8 mouse cellular contexts compared by ENCODE assay signal in genomic region chr5:124165622-124166570, GRCm38 (mm10). TPM values are rescaled to one million over a fixed set of nuclear protein-coding genes. Genes with fewer than 3 reads are reported as not detected.
DNase-seq lines count a peak whose midpoint lies in the region; ATAC-seq and TF ChIP-seq lines count a peak whose summit lies in the region.

No protein-coding gene starts in this region.

- ATAC-seq in CD4-positive, CD25-positive, alpha-beta regulatory T cell, adult 4 months: peak; percentile 59
- peak; percentile 21 for ATAC-seq in inflammation-experienced regulatory T-cells, adult 6 months
- 0 out of 2 replicates have a peak, but pooled peaks have one; percentile 38 for ATAC-seq in midbrain, embryonic 12.5 days (ENCODE audit: low FRiP score, low read depth)

- DNase-seq in gastrocnemius, adult 18-20 months (ENCODE audit: low spot score): peak; percentile 40
- DNase-seq in gastrocnemius, postnatal 10 days: no peak
- DNase-seq in thymus, postnatal 25 days: peak; percentile 79
- no peak for DNase-seq in layer of hippocampus, adult 8-10 months (ENCODE audit: low spot score in 2 of 2)

- no peak for TF ChIP-seq POLR2A in embryonic fibroblast, embryonic 13.5 days (IDR thresholded peaks at IDR 0.05; ENCODE audit: low read depth, low read length)

- no peaks in the 10 kb centered on the region for H3K36me3 ChIP-seq in midbrain, embryonic 12.5 days

- no peak for TF ChIP-seq CTCF in embryonic fibroblast, embryonic 13.5 days (IDR thresholded peaks at IDR 0.05; ENCODE audit: borderline replicate concordance, insufficient read depth, low read length)

- peaks cover 30% of the 10 kb centered on the region for H3K4me1 ChIP-seq in embryonic fibroblast, embryonic 13.5 days (ENCODE audit: control insufficient read depth, insufficient read depth, low read length)
- peaks cover 55% of the 10 kb centered on the region for H3K4me1 ChIP-seq in midbrain, embryonic 12.5 days

- H3K4me3 ChIP-seq in embryonic fibroblast, embryonic 13.5 days (ENCODE audit: insufficient read depth, low read length): no peak overlapping the region
- no peak overlapping the region for H3K4me3 ChIP-seq in midbrain, embryonic 12.5 days

- 50% methylated on average over 15 of the region's 15 CpGs for WGBS in midbrain, embryonic 12.5 days

- H3K27ac ChIP-seq in embryonic fibroblast, embryonic 13.5 days (ENCODE audit: insufficient read depth, low read length): peak overlapping the region; percentile 39; the same call in 1 of the 2 replicates
- H3K27ac ChIP-seq in midbrain, embryonic 12.5 days (replicated peaks): peak overlapping the region; percentile 44

- no peak overlapping the region for H3K4me2 ChIP-seq in midbrain, embryonic 12.5 days (replicated peaks)

- peaks cover 4% of the 10 kb centered on the region for H3K27me3 ChIP-seq in midbrain, embryonic 12.5 days

- H3K9me3 ChIP-seq in midbrain, embryonic 12.5 days: no peaks in the 10 kb centered on the region

- H3K9ac ChIP-seq in midbrain, embryonic 12.5 days (replicated peaks): no peak overlapping the region

RNA-seq across cellular contexts. Expression of gene Arl6ip4, which starts 50.0 kb away (rescaled TPM):
- total RNA-seq in gastrocnemius, adult 18-20 months (2021): 10 to 100 TPM; 39.1 TPM
- total RNA-seq in gastrocnemius, postnatal 10 days (2021): 10 to 100 TPM; 53.8 to 64.3 TPM
- 10 to 100 TPM; 48.7 to 61.0 TPM for polyA plus RNA-seq in CD4-positive, CD25-positive, alpha-beta regulatory T cell, adult 4 months (2017; shearing (Covaris generic))
- 46.4 and 57.0 TPM in 2 replicates for polyA plus RNA-seq in embryonic fibroblast, embryonic 13.5 days (2011; ENCODE audit: insufficient read length, low read depth, missing spikeins)
- 10 to 100 TPM; 55.1 to 59.0 (median 56.1) TPM for polyA plus RNA-seq in inflammation-experienced regulatory T-cells, adult 6 months (2017; shearing (Covaris generic))
- polyA plus RNA-seq in midbrain, embryonic 12.5 days (2016; fragmentation: Nextera tagmentation; extraction: Ambion mirVana): 94.8 and 98.3 TPM in 2 replicates
- total RNA-seq in layer of hippocampus, adult 8-10 months (2022): 10 to 100 TPM; 46.3 to 64.6 (median 50.4) TPM

RNA-seq across cellular contexts. Expression of gene Ogfod2, which starts 53.8 kb away (rescaled TPM):
- total RNA-seq in gastrocnemius, adult 18-20 months (2021): 10 to 100 TPM; 13.2 to 14.5 TPM
- total RNA-seq in gastrocnemius, postnatal 10 days (2021): 1 to 10 TPM; 7.2 to 8.8 TPM
- 10 to 100 TPM; 25.6 to 51.6 TPM for polyA plus RNA-seq in CD4-positive, CD25-positive, alpha-beta regulatory T cell, adult 4 months (2017; shearing (Covaris generic))
- polyA plus RNA-seq in embryonic fibroblast, embryonic 13.5 days (2011; ENCODE audit: insufficient read length, low read depth, missing spikeins): 9.6 and 12.8 TPM in 2 replicates
- polyA plus RNA-seq in inflammation-experienced regulatory T-cells, adult 6 months (2017; shearing (Covaris generic)): 10 to 100 TPM; 16.0 to 23.0 (median 22.9) TPM
- 15.9 and 23.3 TPM in 2 replicates for polyA plus RNA-seq in midbrain, embryonic 12.5 days (2016; fragmentation: Nextera tagmentation; extraction: Ambion mirVana)
- total RNA-seq in layer of hippocampus, adult 8-10 months (2022): 10 to 100 TPM; 34.9 to 41.6 (median 38.9) TPM

Comparison
In these comparisons a context has a peak if more than half of its experiments do, and no peak if none do; other contexts are left out.
1. DNase-seq: peak in gastrocnemius, adult 18-20 months (single experiment) and thymus, postnatal 25 days (single experiment); none in gastrocnemius, postnatal 10 days (single experiment) and layer of hippocampus, adult 8-10 months (0 of 2).
2. Peak in every context shown above with its lines, with median percentiles within 50 percentile points of each other: ATAC-seq.